13 mouse cellular contexts compared by ENCODE assay signal in genomic region chr11:74479715-74480289, GRCm38 (mm10).
DNase-seq lines count a peak whose midpoint lies in the region; TF ChIP-seq lines count a peak whose summit lies in the region.
"Had no signal": no experiment of that assay in that cellular context is flagged by ENCODE, and none has a peak within 500 bp of the region (broad histone marks: within the 10 kb centered on the region; RNA-seq: fewer than 3 reads in every experiment).

No protein-coding gene starts in this region.

- intact Hi-C loops in left cerebral cortex, postnatal 10 days (cut with DNase I), result no loop called here

- no peaks in the 10 kb centered on the region for H3K36me3 ChIP-seq in splenic B cell, adult 2 months (ENCODE audit: control insufficient read depth, insufficient read depth, low read length, poor library complexity, severe bottlenecking)
- H3K36me3 ChIP-seq: embryonic facial prominence, embryonic 15.5 days; heart, embryonic 15.5 days; liver, embryonic 12.5 days; neural tube, embryonic 12.5 days had no signal

- no peak overlapping the region for H3K4me3 ChIP-seq in layer of hippocampus, adult 2 months
- H3K4me3 ChIP-seq: embryonic facial prominence, embryonic 15.5 days; heart, embryonic 15.5 days; liver, embryonic 12.5 days; neural tube, embryonic 12.5 days had no signal

- H3K27ac ChIP-seq in layer of hippocampus, adult 2 months, result peak overlapping the region; percentile 79
- H3K27ac ChIP-seq: embryonic facial prominence, embryonic 15.5 days; heart, embryonic 15.5 days; liver, embryonic 12.5 days; neural tube, embryonic 12.5 days had no signal

- TF ChIP-seq CTCF in layer of hippocampus, adult 2 months (conservative IDR thresholded peaks at IDR 0.05), result no peak

- no peaks in the 10 kb centered on the region for H3K27me3 ChIP-seq in splenic B cell, adult 2 months (ENCODE audit: control insufficient read depth, insufficient read depth, low read length, poor library complexity, severe bottlenecking)
- H3K27me3 ChIP-seq: embryonic facial prominence, embryonic 15.5 days; heart, embryonic 15.5 days; liver, embryonic 12.5 days; neural tube, embryonic 12.5 days had no signal

- DNase-seq in left cerebral cortex, postnatal 10 days (ENCODE audit: extremely low spot score in 1 of 2, low spot score in 2 of 2), result peak; percentile 59 to 65
- DNase-seq in left cerebral cortex, adult 9 months (ENCODE audit: low spot score in 2 of 2), result no peak
- DNase-seq in right cerebral cortex, postnatal 10 days (ENCODE audit: low spot score in 2 of 2), result peak; percentile 80 to 86
- DNase-seq in right cerebral cortex, postnatal 25 days, result no peak
- DNase-seq in layer of hippocampus, adult 2 months (ENCODE audit: low spot score in 2 of 2), result peak; percentile 51 to 71
- peak; percentile 31 for DNase-seq in splenic B cell, adult 2 months (ENCODE audit: low read depth, low spot score)
- DNase-seq in thymus, postnatal 25 days, result no peak
- DNase-seq: gastrocnemius, postnatal 10 days; kidney, postnatal 14 days had no signal

Comparison
In these comparisons a context has a peak if more than half of its experiments do, and no peak if none do; other contexts are left out.
1. DNase-seq: peak in left cerebral cortex, postnatal 10 days (2 of 2), right cerebral cortex, postnatal 10 days (2 of 2), layer of hippocampus, adult 2 months (2 of 2) and splenic B cell, adult 2 months (single experiment); none in left cerebral cortex, adult 9 months (0 of 2), right cerebral cortex, postnatal 25 days (single experiment) and thymus, postnatal 25 days (single experiment).